Mouse (Mus musculus) MEL (cell line): ENCODE results near the gene Tatdn3. TPM values are rescaled to one million over a fixed set of nuclear protein-coding genes. Genes with fewer than 3 reads are reported as not detected.

Experiments used
- DNase-seq: peaks from one replicate; pipeline ENCODE4 v3.0.0; 2011; ENCODE audit warnings: low read depth, low spot score
- H3K27ac ChIP-seq: 2 replicates; pipeline ENCODE4 v1.5.1; 2012; ENCODE audit warnings: low read depth, mild to moderate bottlenecking, control low read depth, low read length, moderate library complexity; ENCODE audit not compliant: control insufficient read depth
- H3K27me3 ChIP-seq, 2 experiments: fragments of 150-350 bp in 1 of 2; sonication (generic) in 1 of 2; 2 replicates each; pipeline ENCODE4 v1.6.1; 2012; ENCODE audit warnings: low read length in 2 of 2, mild to moderate bottlenecking in 2 of 2, improper control_type of control experiment in 1 of 2, moderate library complexity in 1 of 2; ENCODE audit not compliant: insufficient read depth in 2 of 2, control insufficient read depth in 1 of 2
- H3K36me3 ChIP-seq, 2 experiments: 2 replicates each; pipeline ENCODE4 v1.6.1; 2012 to 2014; ENCODE audit warnings: low read length in 2 of 2, improper control_type of control experiment in 1 of 2, inconsistent platforms in 1 of 2, mild to moderate bottlenecking in 1 of 2; ENCODE audit not compliant: insufficient read depth in 2 of 2, control insufficient read depth in 1 of 2
- H3K4me1 ChIP-seq, 2 experiments: fragments of 150-350 bp in 1 of 2; sonication (generic) in 1 of 2; 2 replicates each; pipeline ENCODE4 v1.6.1; 2012; ENCODE audit warnings: low read length in 2 of 2, improper control_type of control experiment in 1 of 2, mild to moderate bottlenecking in 1 of 2; ENCODE audit not compliant: insufficient read depth in 2 of 2, control insufficient read depth in 1 of 2
- H3K4me3 ChIP-seq, 2 experiments: fragments of 150-350 bp in 1 of 2; sonication (generic) in 1 of 2; 2 replicates each; pipeline ENCODE4 v1.5.1; 2012; ENCODE audit warnings: low read depth in 2 of 2, low read length in 2 of 2, mild to moderate bottlenecking in 2 of 2, moderate library complexity in 2 of 2, control low read depth in 1 of 2, improper control_type of control experiment in 1 of 2; ENCODE audit not compliant: control insufficient read depth in 1 of 2, insufficient read depth in 1 of 2
- H3K79me2 ChIP-seq: 2 replicates; pipeline ENCODE4 v1.6.1; 2012; ENCODE audit warnings: mild to moderate bottlenecking, low read length, moderate library complexity; ENCODE audit not compliant: control insufficient read depth, poor library complexity, insufficient read depth
- H3K9ac ChIP-seq: 2 replicates; pipeline ENCODE4 v1.6.1; 2012; ENCODE audit warnings: low read depth, mild to moderate bottlenecking, control low read depth, low read length, moderate library complexity; ENCODE audit not compliant: control insufficient read depth, poor library complexity, severe bottlenecking
- H3K9me3 ChIP-seq: fragments of 150-350 bp; sonication (generic); replicated peaks from 2 replicates; pipeline ENCODE4 v1.6.1; 2012; ENCODE audit warnings: mild to moderate bottlenecking, low read length, improper control_type of control experiment, moderate library complexity; ENCODE audit not compliant: insufficient read depth
- BHLHE40 ChIP-seq: IDR thresholded peaks from 2 replicates; pipeline ENCODE4 v1.6.1; 2012; ENCODE audit warnings: low read depth, mild to moderate bottlenecking, inconsistent platforms, low read length, improper control_type of control experiment, borderline replicate concordance
- CHD1 ChIP-seq: IDR thresholded peaks from 2 replicates; pipeline ENCODE4 v1.6.1; 2012; ENCODE audit warnings: low read depth, mild to moderate bottlenecking, inconsistent platforms, low read length, improper control_type of control experiment
- CTCF ChIP-seq, 3 experiments: IDR thresholded peaks in 2 of 3; conservative IDR thresholded peaks in 1 of 3; 2 replicates each; pipeline ENCODE4 v1.5.1; 2011 to 2012; ENCODE audit warnings: low read length in 3 of 3, low read depth in 2 of 3, mild to moderate bottlenecking in 2 of 3, improper control_type of control experiment in 1 of 3, inconsistent platforms in 1 of 3, mixed read lengths in 1 of 3, moderate library complexity in 1 of 3; ENCODE audit not compliant: control insufficient read depth in 1 of 3, insufficient read depth in 1 of 3, poor library complexity in 1 of 3, severe bottlenecking in 1 of 3
- ELF1 ChIP-seq: IDR thresholded peaks from 2 replicates; pipeline ENCODE4 v1.6.1; 2014; ENCODE audit warnings: low read depth, mild to moderate bottlenecking, inconsistent platforms, low read length, improper control_type of control experiment, moderate library complexity
- ETS1 ChIP-seq: IDR thresholded peaks from 2 replicates; pipeline ENCODE4 v1.6.1; 2012; ENCODE audit warnings: low read depth, mild to moderate bottlenecking, inconsistent platforms, low read length, improper control_type of control experiment, moderate library complexity
- GABPA ChIP-seq: IDR thresholded peaks from 2 replicates; pipeline ENCODE4 v1.6.1; 2012; ENCODE audit warnings: low read depth, mild to moderate bottlenecking, inconsistent platforms, low read length, improper control_type of control experiment, moderate library complexity
- HCFC1 ChIP-seq: IDR thresholded peaks from 2 replicates; pipeline ENCODE4 v1.6.1; 2012; ENCODE audit warnings: low read depth, mild to moderate bottlenecking, inconsistent platforms, low read length, improper control_type of control experiment, moderate library complexity
- JUND ChIP-seq: IDR thresholded peaks from 2 replicates; pipeline ENCODE4 v1.6.1; 2011; ENCODE audit warnings: low read depth, mild to moderate bottlenecking, improper control_type of control experiment, low read length
- KAT2A ChIP-seq: conservative IDR thresholded peaks from 2 replicates; pipeline ENCODE4 v1.6.1; 2012; ENCODE audit warnings: low read depth, low read length, improper control_type of control experiment, inconsistent platforms
- MAFK ChIP-seq: IDR thresholded peaks from 2 replicates; pipeline ENCODE4 v1.6.1; 2011; ENCODE audit warnings: low read depth, mild to moderate bottlenecking, low read length, improper control_type of control experiment, borderline replicate concordance
- MAX ChIP-seq: IDR thresholded peaks from 2 replicates; pipeline ENCODE4 v1.6.1; 2011; ENCODE audit warnings: low read length, improper control_type of control experiment
- MAZ ChIP-seq: IDR thresholded peaks from 2 replicates; pipeline ENCODE4 v1.6.1; 2012; ENCODE audit warnings: low read depth, mild to moderate bottlenecking, inconsistent platforms, low read length, improper control_type of control experiment
- MEF2A ChIP-seq: IDR thresholded peaks from 2 replicates; pipeline ENCODE4 v1.6.1; 2014; ENCODE audit warnings: low read depth, mild to moderate bottlenecking, inconsistent platforms, low read length, improper control_type of control experiment; ENCODE audit not compliant: poor library complexity, insufficient replicate concordance, severe bottlenecking; ENCODE audit errors: extremely low read depth
- MXI1 ChIP-seq: IDR thresholded peaks from 2 replicates; pipeline ENCODE4 v1.6.1; 2011; ENCODE audit warnings: mild to moderate bottlenecking, low read depth, low read length, improper control_type of control experiment
- NELFE ChIP-seq: IDR thresholded peaks from 2 replicates; pipeline ENCODE4 v1.6.1; 2011; ENCODE audit warnings: low read depth, low read length, improper control_type of control experiment
- NRF1 ChIP-seq: IDR thresholded peaks from 2 replicates; pipeline ENCODE4 v1.6.1; 2014; ENCODE audit warnings: low read depth, mild to moderate bottlenecking, inconsistent platforms, low read length, improper control_type of control experiment, moderate library complexity; ENCODE audit not compliant: poor library complexity, insufficient read depth, severe bottlenecking
- POLR2A ChIP-seq, 2 experiments: IDR thresholded peaks; 2 replicates each; pipeline ENCODE4 v1.6.1; 2011 to 2012; ENCODE audit warnings: low read length in 2 of 2, mild to moderate bottlenecking in 2 of 2, control low read depth in 1 of 2, improper control_type of control experiment in 1 of 2, low read depth in 1 of 2, moderate library complexity in 1 of 2; ENCODE audit not compliant: control insufficient read depth in 1 of 2, insufficient read depth in 1 of 2, poor library complexity in 1 of 2
- POLR2AphosphoS5 ChIP-seq: IDR thresholded peaks from 2 replicates; pipeline ENCODE4 v1.6.1; 2012; ENCODE audit warnings: low read depth, borderline replicate concordance, mild to moderate bottlenecking, inconsistent platforms, low read length, moderate library complexity, mixed read lengths
- RAD21 ChIP-seq: IDR thresholded peaks from 2 replicates; pipeline ENCODE4 v1.6.1; 2011; ENCODE audit warnings: mild to moderate bottlenecking, low read depth, low read length, improper control_type of control experiment
- RCOR1 ChIP-seq: IDR thresholded peaks from 2 replicates; pipeline ENCODE4 v1.6.1; 2012; ENCODE audit warnings: low read depth, mild to moderate bottlenecking, inconsistent platforms, low read length, improper control_type of control experiment
- SIN3A ChIP-seq: IDR thresholded peaks from 2 replicates; pipeline ENCODE4 v1.6.1; 2012; ENCODE audit warnings: low read length, improper control_type of control experiment, inconsistent platforms
- SMC3 ChIP-seq: IDR thresholded peaks from 2 replicates; pipeline ENCODE4 v1.6.1; 2011; ENCODE audit warnings: low read depth, low read length, improper control_type of control experiment
- TBP ChIP-seq: IDR thresholded peaks from 2 replicates; pipeline ENCODE4 v1.8.0; 2011; ENCODE audit warnings: low read depth, low read length, improper control_type of control experiment
- TCF12 ChIP-seq: IDR thresholded peaks from 2 replicates; pipeline ENCODE4 v1.6.1; 2014; ENCODE audit warnings: low read depth, mild to moderate bottlenecking, inconsistent platforms, low read length, improper control_type of control experiment, moderate library complexity
- UBTF ChIP-seq: IDR thresholded peaks from 2 replicates; pipeline ENCODE4 v1.6.1; 2012; ENCODE audit warnings: low read depth, mild to moderate bottlenecking, inconsistent platforms, low read length, improper control_type of control experiment, moderate library complexity, borderline replicate concordance; ENCODE audit not compliant: insufficient read depth
- USF1 ChIP-seq: IDR thresholded peaks from 2 replicates; pipeline ENCODE4 v1.6.1; 2014; ENCODE audit warnings: low read depth, mild to moderate bottlenecking, inconsistent platforms, low read length, improper control_type of control experiment, moderate library complexity
- USF2 ChIP-seq, 2 experiments: IDR thresholded peaks; 2 replicates each; pipeline ENCODE4 v1.6.1; 2011 to 2012; ENCODE audit warnings: improper control_type of control experiment in 2 of 2, low read length in 2 of 2, borderline replicate concordance in 1 of 2, inconsistent platforms in 1 of 2, low read depth in 1 of 2, mild to moderate bottlenecking in 1 of 2; ENCODE audit not compliant: insufficient read depth in 1 of 2
- ZC3H11A ChIP-seq: IDR thresholded peaks from 2 replicates; pipeline ENCODE4 v1.6.1; 2012; ENCODE audit warnings: low read depth, mild to moderate bottlenecking, inconsistent platforms, low read length, improper control_type of control experiment
- ZMIZ1 ChIP-seq: IDR thresholded peaks from 2 replicates; pipeline ENCODE4 v1.6.1; 2012; ENCODE audit warnings: low read depth, mild to moderate bottlenecking, inconsistent platforms, low read length, improper control_type of control experiment, moderate library complexity
- ZNF384 ChIP-seq: IDR thresholded peaks from 2 replicates; pipeline ENCODE4 v1.6.1; 2012; ENCODE audit warnings: low read depth, mild to moderate bottlenecking, inconsistent platforms, low read length, improper control_type of control experiment
- polyA plus RNA-seq, 2 experiments: library from polyadenylated mRNA; stranded (reverse) in 1 of 2; unstranded in 1 of 2; fragments of >175 nt in 1 of 2; fragments of >200 nt in 1 of 2; gene quantifications; 2 replicates each; pipeline versions ENCODE4 v1.2.1 to v1.2.4; 2012; ENCODE audit warnings: low replicate concordance in 2 of 2, low read depth in 1 of 2; ENCODE audit not compliant: insufficient read length in 2 of 2, insufficient read depth in 1 of 2, missing spikeins in 1 of 2
- total RNA-seq: library from RNA; depleted of rRNA; stranded (reverse); fragments of 300-350 nt; gene quantifications from 2 replicates; pipeline ENCODE4 v1.2.3, GENCODE M21; 2012

The Tatdn3 gene
- total and polyA plus RNA-seq, 3 experiments, result 14.5 to 19.0 TPM; not detected in 1

DNA sequence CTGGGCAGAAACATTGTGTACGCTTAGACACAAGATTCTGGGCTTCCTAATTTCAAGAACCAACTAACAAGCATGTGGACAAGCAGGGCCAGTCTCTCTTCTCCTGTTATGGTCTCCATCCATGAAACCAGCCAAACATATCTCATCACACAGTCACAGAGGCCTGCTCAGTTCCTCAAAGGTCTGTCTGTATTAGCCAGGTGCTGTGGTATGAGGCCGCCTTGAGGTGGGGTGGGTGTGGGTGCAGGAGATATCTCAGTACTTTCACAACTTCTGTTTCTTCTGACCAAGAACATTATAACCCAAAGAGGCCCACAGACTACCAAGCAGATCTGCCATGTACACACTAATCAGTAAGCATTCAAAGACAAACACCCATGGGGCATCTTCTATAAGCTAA, 17.5 kb downstream of the Tatdn3 start:
- Histone ChIP-seq H3K4me3 (no peak overlapping the region), H3K27ac (no peak overlapping the region), H3K79me2 (no peaks in the 10 kb centered on the region), H3K27me3 (no peaks in the 10 kb centered on the region), H3K36me3 (peaks cover 0 to 19% of the 10 kb centered on the region in 2 experiments; a peak in 3 of 4 replicates), H3K4me1 (peaks cover 7 to 22% of the 10 kb centered on the region in 2 experiments), H3K9me3 (no peaks in the 10 kb centered on the region), H3K9ac (no peak overlapping the region)
- TF ChIP-seq BHLHE40 (no peak), POLR2A (IDR thresholded peaks at IDR 0.05; ENCODE audit: control insufficient read depth in 1 of 2, insufficient read depth in 1 of 2, low read depth in 1 of 2, low read length in 2 of 2, poor library complexity in 1 of 2) (no peak), ZNF384 (no peak), ELF1 (no peak), SMC3 (no peak), ZMIZ1 (no peak), JUND (no peak), NELFE (no peak), TBP (no peak), CTCF (IDR thresholded peaks at IDR 0.05 in 2 of 3, conservative IDR thresholded peaks at IDR 0.05 in 1 of 3; ENCODE audit: control insufficient read depth in 1 of 3, insufficient read depth in 1 of 3, low read depth in 2 of 3, low read length in 3 of 3, poor library complexity in 1 of 3, severe bottlenecking in 1 of 3) (no peak), MAZ (no peak)
- no peak for DNase-seq

DNA sequence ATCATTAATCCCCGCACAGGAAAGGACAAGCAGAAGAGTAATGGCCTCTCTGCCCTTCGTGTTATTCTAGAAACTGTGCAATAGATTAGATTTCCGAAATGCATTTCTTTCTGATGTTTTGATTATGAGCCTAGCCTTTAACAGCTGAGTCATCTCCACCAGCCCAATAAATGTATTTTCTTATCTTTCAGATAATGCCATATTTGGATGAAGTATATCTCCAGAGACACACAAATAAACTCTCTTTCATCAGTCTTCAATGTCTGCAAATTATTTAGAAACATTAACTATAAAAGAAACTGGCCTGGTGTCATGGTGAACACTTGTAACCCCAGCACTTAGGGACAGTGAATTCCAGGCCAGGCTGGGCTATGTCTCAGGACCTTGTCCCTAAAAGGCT, 20.0 kb downstream of the Tatdn3 start:
- no peaks in the 10 kb centered on the region for H3K79me2 ChIP-seq
- H3K4me1 ChIP-seq, result peaks cover 7 to 22% of the 10 kb centered on the region in 2 experiments
- no peak for DNase-seq
- peaks cover 0 to 19% of the 10 kb centered on the region in 2 experiments; a peak in 3 of 4 replicates for H3K36me3 ChIP-seq
- H3K9ac ChIP-seq, result no peak overlapping the region
- H3K27ac ChIP-seq, result peak overlapping the region; percentile 31
- no peaks in the 10 kb centered on the region for H3K9me3 ChIP-seq
- H3K27me3 ChIP-seq, result no peaks in the 10 kb centered on the region
- H3K4me3 ChIP-seq, result no peak overlapping the region
- TF ChIP-seq SMC3 (no peak), USF2 (IDR thresholded peaks at IDR 0.05; ENCODE audit: borderline replicate concordance in 1 of 2, insufficient read depth in 1 of 2, low read depth in 1 of 2, low read length in 2 of 2) (no peak), TCF12 (0 out of 2 replicates have a peak, but pooled peaks have one; percentile 21), ELF1 (no peak), SIN3A (no peak), ZMIZ1 (no peak), ZNF384 (no peak), TBP (no peak), MEF2A (no peak), POLR2AphosphoS5 (no peak), BHLHE40 (no peak), CHD1 (no peak), GABPA (0 out of 2 replicates have a peak, but pooled peaks have one; percentile 24), JUND (no peak), RCOR1 (no peak), RAD21 (no peak), ZC3H11A (no peak), MAX (no peak), NRF1 (no peak), HCFC1 (no peak), MXI1 (no peak), NELFE (no peak), KAT2A (no peak), UBTF (no peak), USF1 (no peak), ETS1 (peak; percentile 80), MAFK (no peak)
